Mouse (Mus musculus): Measurements from ENCODE around the gene Rab3d.

DNA sequence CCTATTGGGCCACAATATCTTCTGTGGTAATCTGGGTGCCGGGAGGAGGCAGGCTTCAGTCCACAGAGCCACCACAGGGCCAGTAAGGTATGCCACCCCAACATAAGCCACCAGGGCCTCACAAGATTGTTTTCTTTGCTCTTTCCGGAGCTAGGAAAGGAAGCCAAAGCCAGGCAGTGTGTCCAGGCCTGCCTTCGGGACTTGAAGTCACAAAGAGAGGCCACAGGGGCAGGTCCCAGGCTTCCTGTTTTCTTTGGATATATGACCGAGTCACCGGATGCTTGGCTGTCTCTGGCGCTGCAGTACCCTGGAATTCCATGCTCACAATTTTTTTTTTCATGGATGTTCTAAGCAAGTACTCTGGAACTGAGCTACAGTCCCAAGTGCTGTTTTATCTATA, 59.9 kb downstream of the Rab3d start:
- no peak for TF ChIP-seq POLR2A (IDR thresholded peaks at IDR 0.05; ENCODE audit: borderline replicate concordance, extremely low read depth, insufficient read depth, insufficient read length, poor library complexity, severe bottlenecking)
- no peak for TF ChIP-seq CTCF (IDR thresholded peaks at IDR 0.05; ENCODE audit: borderline replicate concordance, extremely low read depth, insufficient read depth, insufficient read length)

All from brain, embryonic 14.5 days (tissue).